Mouse (Mus musculus) layer of hippocampus, adult 2 months (tissue): ENCODE data around the gene Srd5a1. TPM values are rescaled to one million over a fixed set of nuclear protein-coding genes. Genes with fewer than 3 reads are reported as not detected.

Experiments used
- DNase-seq, 2 experiments: peaks; one replicate each; pipeline ENCODE4 v3.0.0; 2022; ENCODE audit warnings: low spot score in 2 of 2
- H3K27ac ChIP-seq: fragments of 200-600 bp; 2 replicates; pipeline ENCODE4 v1.8.1; 2022
- H3K4me3 ChIP-seq: fragments of 200-600 bp; 2 replicates; pipeline ENCODE4 v1.8.1; 2022; ENCODE audit warnings: mild to moderate bottlenecking
- CTCF ChIP-seq: fragments of 200-600 bp; conservative IDR thresholded peaks from 2 replicates; pipeline ENCODE4 v1.8.1; 2022; ENCODE audit warnings: antibody characterized with exemption, mild to moderate bottlenecking, moderate library complexity
- long read RNA-seq, 2 experiments: library from polyadenylated mRNA; stranded (forward); transcript quantifications; one replicate each; pipeline ENCODE4 v2.0.0; 2021; ENCODE audit warnings: borderline mapping rate in 2 of 2
- total RNA-seq, 2 experiments: library from RNA; stranded (reverse); gene quantifications; 2 replicates each; pipeline ENCODE4 v1.2.3; 2021

Gene Srd5a1
- total RNA-seq, result 1 to 10 TPM; 8.2 to 8.6 TPM
- long read RNA-seq, experiment 1, transcript Srd5a1-202 (5 exons, 2,644 nt), result major isoform, 8 of 9 reads
- long read RNA-seq, experiment 1, partial matches to known transcripts, result 0 of 9 reads
- long read RNA-seq, experiment 1, other reads (novel, unspliced or antisense), result 1 of 9 reads
- long read RNA-seq, experiment 2, partial matches to known transcripts, result 0 of 3 reads
- long read RNA-seq, experiment 2, other reads (novel, unspliced or antisense), result 0 of 3 reads

GRCm38 (mm10) chr13:69611398-69612174 is at the start of gene Srd5a1:
Gene Srd5a1, minus strand, starts transcription at chr13:69611442.
- TF ChIP-seq CTCF, result peak; percentile 12; the same call in 1 of the 2 replicates
- H3K27ac ChIP-seq, result peak within 1 kb of the TSS; percentile 99
- H3K4me3 ChIP-seq, result peak within 1 kb of the TSS; percentile 97
- peak; percentile 98 to 99 for DNase-seq

GRCm38 (mm10) chr13:69654508-69654907 is 43.3 kb upstream of the Srd5a1 start:
- DNase-seq, result no peak

DNA sequence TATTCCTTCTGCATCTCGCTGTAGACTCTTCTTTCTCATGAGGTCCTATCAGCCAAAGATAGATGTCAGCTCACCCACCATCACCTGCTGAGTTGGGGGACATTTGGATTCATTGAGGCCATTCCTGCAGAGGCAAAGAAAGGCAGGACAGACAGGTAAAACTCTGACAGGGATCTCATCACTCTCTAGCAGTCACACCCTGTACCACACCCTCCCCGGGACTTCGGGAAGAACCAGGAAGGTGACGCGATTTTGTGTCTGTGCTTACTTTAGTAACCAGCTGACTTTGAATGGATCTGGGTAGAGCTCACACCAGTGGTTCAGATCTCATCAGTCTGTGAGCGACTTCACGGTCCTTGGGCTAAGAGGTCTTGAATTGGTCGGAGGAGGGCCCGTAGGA is 35.2 kb upstream of the Srd5a1 start:
- no peak for TF ChIP-seq CTCF
- H3K27ac ChIP-seq, result no peak overlapping the region
- no peak for DNase-seq
- no peak overlapping the region for H3K4me3 ChIP-seq

More at GRCm38 (mm10) chr13:69654508-69654907, 43.3 kb upstream of the Srd5a1 start:
- H3K4me3 ChIP-seq, result no peak overlapping the region
- H3K27ac ChIP-seq, result no peak overlapping the region
- TF ChIP-seq CTCF, result no peak

DNA sequence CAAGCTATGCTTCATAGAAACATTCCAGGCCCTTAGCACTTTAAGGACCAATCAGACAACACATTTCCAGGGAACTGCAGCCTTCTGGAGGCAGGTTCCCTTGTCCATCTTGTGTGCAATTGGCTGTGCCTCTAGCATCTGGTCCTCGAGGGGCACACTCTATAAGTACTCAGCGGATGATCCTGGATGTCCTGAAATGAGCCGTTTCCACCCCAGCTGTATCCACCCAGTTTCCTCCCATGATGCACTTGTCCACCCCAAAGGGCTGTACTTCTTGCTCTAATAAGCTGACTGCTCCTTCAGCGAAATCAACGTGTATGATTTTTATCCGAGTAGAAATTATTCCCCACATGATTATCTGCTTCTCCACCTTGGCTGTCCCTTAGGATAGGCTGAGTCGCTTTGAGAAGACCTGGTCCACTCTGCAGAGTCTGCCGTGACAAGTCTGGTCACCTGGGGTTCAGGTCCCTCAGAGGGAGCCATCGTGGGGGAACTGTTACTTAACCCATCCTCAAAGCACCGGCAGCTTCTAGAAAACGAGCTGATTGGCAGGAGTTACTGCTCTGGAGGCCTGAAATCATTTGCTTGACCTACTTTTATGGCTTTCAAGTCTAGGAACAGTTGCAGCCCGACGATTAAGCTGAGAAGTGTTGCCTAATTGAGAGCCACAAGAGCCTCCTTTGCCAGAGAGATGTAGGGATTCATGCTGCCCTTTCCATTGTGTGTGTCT is 34.6 kb upstream of the Srd5a1 start:
- no peak for TF ChIP-seq CTCF
- no peak overlapping the region for H3K27ac ChIP-seq
- DNase-seq, result no peak
- no peak overlapping the region for H3K4me3 ChIP-seq

GRCm38 (mm10) chr13:69644427-69645166 is 33.4 kb upstream of the Srd5a1 start:
- TF ChIP-seq CTCF, result no peak
- DNase-seq, result no peak
- no peak overlapping the region for H3K27ac ChIP-seq
- H3K4me3 ChIP-seq, result no peak overlapping the region

GRCm38 (mm10) chr13:69643937-69644336 is 32.7 kb upstream of the Srd5a1 start:
- no peak for TF ChIP-seq CTCF
- no peak overlapping the region for H3K27ac ChIP-seq
- H3K4me3 ChIP-seq, result no peak overlapping the region
- DNase-seq, result no peak

GRCm38 (mm10) chr13:69642656-69643216 is 31.5 kb upstream of the Srd5a1 start:
- no peak for TF ChIP-seq CTCF
- no peak for DNase-seq
- Histone ChIP-seq H3K27ac (no peak overlapping the region), H3K4me3 (no peak overlapping the region)

DNA sequence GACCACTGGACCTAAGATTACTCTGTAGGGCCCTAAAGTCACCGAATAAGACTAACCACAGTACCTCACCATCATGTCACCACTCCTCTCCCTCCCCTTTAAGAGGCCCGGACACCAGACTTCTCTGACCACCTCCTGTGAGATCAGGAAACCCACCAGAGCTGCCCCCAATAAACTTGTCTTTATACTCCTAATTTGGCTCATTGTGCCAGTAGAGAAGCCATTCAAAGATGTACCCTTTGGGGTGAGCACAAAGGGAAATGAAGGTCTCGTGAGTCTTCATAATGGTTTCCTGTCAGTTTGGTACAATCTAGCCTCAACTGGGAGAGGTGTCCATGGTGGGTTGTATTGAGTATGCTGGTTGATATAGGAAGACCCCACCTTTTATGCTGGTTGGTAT is 29.8 kb upstream of the Srd5a1 start:
- no peak overlapping the region for H3K4me3 ChIP-seq
- no peak for DNase-seq
- no peak overlapping the region for H3K27ac ChIP-seq
- no peak for TF ChIP-seq CTCF

- H3K4me3 ChIP-seq, result no peak overlapping the region
- TF ChIP-seq CTCF, result no peak
- no peak overlapping the region for H3K27ac ChIP-seq
- no peak for DNase-seq
These were observed 29.3 kb upstream of the Srd5a1 start for GRCm38 (mm10) chr13:69640541-69640940.

- Histone ChIP-seq H3K4me3 (no peak overlapping the region), H3K27ac (no peak overlapping the region)
- DNase-seq, result no peak
- TF ChIP-seq CTCF, result no peak
These were observed 28.9 kb upstream of the Srd5a1 start for GRCm38 (mm10) chr13:69640126-69640525.

DNA sequence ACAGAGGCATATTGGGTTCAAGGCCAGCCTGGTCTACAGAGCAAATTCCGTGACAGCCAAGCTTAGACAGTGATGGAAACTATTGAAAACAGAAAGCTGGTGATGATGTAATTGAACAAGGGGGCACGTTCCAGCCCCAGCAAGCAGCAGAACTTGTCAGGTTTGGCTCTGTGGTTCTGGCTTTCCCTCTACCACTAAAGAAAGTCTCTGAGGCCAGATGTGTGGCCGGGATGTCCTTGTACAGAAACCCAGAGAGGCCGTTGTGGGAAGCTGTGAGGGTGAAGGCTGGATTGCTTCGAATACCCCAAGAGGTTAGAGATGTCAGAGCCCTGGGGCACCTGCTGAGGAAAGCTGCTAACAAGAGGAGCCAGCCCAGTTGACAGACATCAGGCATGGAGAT is 28.0 kb upstream of the Srd5a1 start:
- DNase-seq, result no peak
- no peak overlapping the region for H3K27ac ChIP-seq
- TF ChIP-seq CTCF, result no peak
- H3K4me3 ChIP-seq, result no peak overlapping the region

DNA sequence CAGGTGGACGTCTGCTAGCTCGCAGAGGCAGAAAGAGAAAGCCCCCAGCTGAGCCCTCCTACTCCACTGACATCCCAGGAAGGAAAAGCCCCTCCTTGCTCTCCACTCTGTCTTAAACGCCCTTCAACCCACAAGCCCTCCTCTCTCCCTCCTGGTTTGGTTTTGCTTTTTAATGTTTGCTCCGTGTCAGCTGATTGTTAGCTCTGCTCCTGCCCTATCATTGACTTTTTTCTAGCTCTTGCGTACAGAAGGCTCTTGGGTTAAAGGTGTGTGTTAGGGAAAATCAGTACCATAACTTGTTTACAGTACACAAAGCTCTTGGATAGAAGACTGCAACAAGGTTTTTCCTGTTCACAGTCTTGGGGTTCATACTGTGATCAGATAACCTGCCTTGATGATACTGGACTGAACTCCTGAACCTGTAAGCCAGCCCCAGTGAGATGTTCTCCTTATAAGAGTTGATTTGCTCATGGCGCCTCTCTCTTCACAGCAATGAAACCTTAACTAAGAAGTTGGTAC is 26.9 kb upstream of the Srd5a1 start:
- Histone ChIP-seq H3K4me3 (no peak overlapping the region), H3K27ac (no peak overlapping the region)
- TF ChIP-seq CTCF, result no peak
- no peak for DNase-seq

DNA sequence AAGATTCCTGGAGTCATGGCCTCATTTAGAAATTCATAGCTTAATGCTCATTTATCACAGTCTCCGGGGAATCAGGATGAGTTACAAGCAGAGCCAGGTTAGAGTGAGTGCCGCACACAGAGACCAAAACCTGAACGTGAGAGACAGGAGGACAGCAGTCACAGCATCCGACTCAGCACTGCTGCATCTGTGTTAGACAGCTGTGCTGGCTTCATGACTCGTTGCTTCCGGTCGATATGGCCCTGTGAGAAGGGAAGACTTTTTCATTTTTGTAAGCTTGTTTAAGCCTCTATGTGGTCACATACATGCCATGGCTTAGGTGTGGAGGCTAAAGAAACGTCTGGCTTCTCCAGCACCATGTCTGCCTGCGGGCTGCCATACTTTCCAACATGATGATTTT is 26.4 kb upstream of the Srd5a1 start:
- Histone ChIP-seq H3K27ac (no peak overlapping the region), H3K4me3 (no peak overlapping the region)
- no peak for DNase-seq
- no peak for TF ChIP-seq CTCF
